Mouse (Mus musculus): ENCODE data around the gene Gm9970.

DNA sequence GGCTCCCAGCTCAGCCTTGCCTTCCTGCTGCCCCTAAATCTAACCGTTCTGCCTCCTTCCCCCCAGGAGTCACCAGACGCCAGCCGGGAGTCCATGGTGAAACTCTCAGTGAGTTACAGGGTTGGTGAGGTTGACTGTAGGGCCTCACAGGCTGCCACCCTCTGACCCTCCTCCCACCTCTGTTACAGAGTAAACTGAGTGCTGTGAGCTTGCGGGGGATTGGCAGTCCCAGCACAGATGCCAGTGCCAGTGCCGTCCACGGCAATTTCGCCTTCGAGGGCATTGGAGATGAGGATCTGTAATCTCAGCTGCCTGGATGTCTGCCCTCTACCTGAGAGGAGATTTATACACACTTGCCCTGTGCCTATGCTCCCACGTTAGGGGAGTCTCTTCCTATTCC, 42.9 kb downstream of the Gm9970 start:
- no peak for TF ChIP-seq GATA2 (IDR thresholded peaks at IDR 0.05; ENCODE audit: borderline replicate concordance, low read depth, low read length)
- TF ChIP-seq TAL1 (conservative IDR thresholded peaks at IDR 0.05; ENCODE audit: low read depth, low read length), result no peak
- TF ChIP-seq CTCF (IDR thresholded peaks at IDR 0.05; ENCODE audit: low read depth, low read length), result no peak
